Mouse (Mus musculus) thymus, adult 2 months (tissue): ENCODE results near the gene Fam160b1.

Experiments
- CTCF ChIP-seq: fragments of 200-500 bp; IDR thresholded peaks from 2 replicates; pipeline ENCODE4 v1.5.1; 2012; ENCODE audit warnings: mild to moderate bottlenecking, control low read depth, low read length, moderate library complexity, borderline replicate concordance; ENCODE audit not compliant: control insufficient read depth, poor library complexity, insufficient read depth; ENCODE audit errors: extremely low read depth
- POLR2A ChIP-seq: fragments of 200-500 bp; IDR thresholded peaks from 2 replicates; pipeline ENCODE4 v1.6.1; 2012; ENCODE audit warnings: mild to moderate bottlenecking, low read length, control low read depth, moderate library complexity; ENCODE audit not compliant: control insufficient read depth, poor library complexity, insufficient read depth; ENCODE audit errors: extremely low read depth

DNA sequence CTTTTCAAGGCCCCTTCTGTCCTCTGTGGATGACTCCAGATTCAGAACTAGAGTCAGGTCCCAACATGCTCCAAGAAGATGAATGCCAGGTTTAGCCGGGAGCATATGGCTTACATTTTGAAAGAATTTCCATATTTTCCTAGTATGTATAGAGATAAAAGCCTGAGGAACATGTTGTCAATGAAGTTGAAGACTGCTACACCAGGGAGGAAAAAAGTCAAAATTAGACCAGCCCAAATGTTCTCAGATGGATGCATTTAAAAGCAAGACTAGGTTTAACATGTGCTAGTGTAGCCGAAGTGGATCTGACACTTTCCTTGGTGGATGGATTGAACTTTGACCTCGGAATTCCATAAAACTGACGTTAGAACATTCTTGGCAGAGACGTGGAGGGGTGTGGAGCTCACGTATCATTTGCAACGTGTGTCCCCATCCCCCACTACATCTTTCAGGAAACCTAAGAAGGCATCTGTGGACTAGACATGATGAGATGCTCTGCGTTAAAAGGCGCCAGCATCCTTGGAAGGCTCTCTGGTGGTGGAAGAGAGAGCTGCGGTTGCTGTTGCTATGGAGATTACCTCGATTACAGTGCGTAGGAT, 8.0 kb upstream of the Fam160b1 start:
- TF ChIP-seq POLR2A, result no peak
- TF ChIP-seq CTCF, result no peak
